14 mouse cellular contexts compared by ENCODE assay signal in genomic region chr13:86595126-86595525, GRCm38 (mm10).
"Had no signal": no experiment of that assay in that cellular context is flagged by ENCODE, and none has a peak within 500 bp of the region (broad histone marks: within the 10 kb centered on the region; RNA-seq: fewer than 3 reads in every experiment).

No protein-coding gene starts in this region.

- DNase-seq: gastrocnemius, postnatal 14 days; gastrocnemius, postnatal 36 days; heart, adult 11 months; heart, postnatal 10 days; heart, postnatal 4 days; kidney, adult 11 months; kidney, adult 2 months; kidney, adult 9 months; kidney, postnatal 14 days; kidney, postnatal 36 days; layer of hippocampus, adult 9-11 months; layer of hippocampus, postnatal 36 days; left cerebral cortex, postnatal 4 days; lung, adult 18-20 months had no signal
